Mouse (Mus musculus) limb, embryonic 11.5 days (tissue): ENCODE measurements around the gene Fignl1. TPM values are rescaled to one million over a fixed set of nuclear protein-coding genes. Genes with fewer than 3 reads are reported as not detected.

Experiments
- ATAC-seq: fragments of 200-750 bp; cut with Nextera tagmentation; 2 replicates; pipeline ENCODE4 v1.8.0; 2017; ENCODE audit warnings: low read depth; ENCODE audit not compliant: insufficient number of reproducible peaks, low FRiP score, low TSS enrichment
- DNase-seq: peaks from one replicate; pipeline ENCODE4 v3.0.0-alpha.2; 2015; ENCODE audit warnings: low spot score
- H3K27ac ChIP-seq: fragments of 300-500 bp; sonication (generic); replicated peaks from 2 replicates; pipeline ENCODE4 v1.5.1; 2014; ENCODE audit warnings: low read depth, mild to moderate bottlenecking, low read length
- H3K27me3 ChIP-seq: fragments of 300-500 bp; sonication (generic); 2 replicates; pipeline ENCODE4 v1.6.1; 2014; ENCODE audit warnings: mild to moderate bottlenecking, low read length, mixed read lengths; ENCODE audit not compliant: control insufficient read depth, insufficient read depth
- H3K36me3 ChIP-seq: fragments of 300-500 bp; sonication (generic); 2 replicates; pipeline ENCODE4 v1.6.1; 2014; ENCODE audit warnings: mild to moderate bottlenecking, low read length, moderate library complexity, mixed read lengths; ENCODE audit not compliant: control insufficient read depth, insufficient read depth
- H3K4me1 ChIP-seq: fragments of 300-500 bp; sonication (generic); 2 replicates; pipeline ENCODE4 v1.6.1; 2014; ENCODE audit warnings: low read length, mixed read lengths; ENCODE audit not compliant: control insufficient read depth, insufficient read depth
- H3K4me2 ChIP-seq: fragments of 300-500 bp; sonication (generic); 2 replicates; pipeline ENCODE4 v1.6.1; 2014; ENCODE audit warnings: low read depth, mild to moderate bottlenecking, moderate library complexity; ENCODE audit not compliant: severe bottlenecking
- H3K4me3 ChIP-seq: fragments of 300-500 bp; sonication (generic); 2 replicates; pipeline ENCODE4 v1.5.1; 2014; ENCODE audit warnings: low read depth, low read length
- H3K9ac ChIP-seq: fragments of 300-500 bp; sonication (generic); 2 replicates; pipeline ENCODE4 v1.6.1; 2014; ENCODE audit warnings: mild to moderate bottlenecking, low read length
- H3K9me3 ChIP-seq: fragments of 300-500 bp; sonication (generic); 2 replicates; pipeline ENCODE4 v1.6.1; 2016; ENCODE audit warnings: low read length; ENCODE audit not compliant: control insufficient read depth
- WGBS: fragments of 180-500 bp; shearing (Covaris S2); extraction: QIAGEN DNeasy Blood & Tissue Kit; methylation state at CpG from one replicate; pipeline ENCODE4 v1.1.7; 2014; 5-methylcytosine and 5-hydroxymethylcytosine counted together
- polyA plus RNA-seq: library from polyadenylated mRNA; unstranded; fragments of >200 nt; fragmentation: Nextera tagmentation; extraction: Ambion mirVana; gene quantifications from 2 replicates; pipeline ENCODE4 v1.2.1, GENCODE M21; 2014

Fignl1 gene
- polyA plus RNA-seq, 1 experiment from 2014 or later = 96.7 TPM

GRCm38 (mm10) chr11:11774893-11775292 lies 33.9 kb downstream of the Fignl1 start:
- Histone ChIP-seq H3K9me3 (no peaks in the 10 kb centered on the region), H3K27ac (no peak overlapping the region), H3K27me3 (no peaks in the 10 kb centered on the region), H3K9ac (no peak overlapping the region), H3K4me3 (no peak overlapping the region), H3K36me3 (no peaks in the 10 kb centered on the region), H3K4me2 (no peak overlapping the region), H3K4me1 (no peaks in the 10 kb centered on the region)
- whole genome bisulfite sequencing = 94% methylated on average over 5 of the region's 5 CpGs
- DNase-seq (no peak), ATAC-seq (no peak)

- Histone ChIP-seq H3K27me3 (no peaks in the 10 kb centered on the region), H3K4me2 (no peak overlapping the region), H3K4me1 (no peaks in the 10 kb centered on the region), H3K4me3 (no peak overlapping the region), H3K9ac (no peak overlapping the region), H3K9me3 (no peaks in the 10 kb centered on the region), H3K36me3 (no peaks in the 10 kb centered on the region), H3K27ac (no peak overlapping the region)
- DNase-seq (no peak), ATAC-seq (no peak)
- 93% methylated on average over 4 of the region's 4 CpGs for WGBS
Measured at GRCm38 (mm10) chr11:11774384-11774783, 34.4 kb downstream of the Fignl1 start.

DNA sequence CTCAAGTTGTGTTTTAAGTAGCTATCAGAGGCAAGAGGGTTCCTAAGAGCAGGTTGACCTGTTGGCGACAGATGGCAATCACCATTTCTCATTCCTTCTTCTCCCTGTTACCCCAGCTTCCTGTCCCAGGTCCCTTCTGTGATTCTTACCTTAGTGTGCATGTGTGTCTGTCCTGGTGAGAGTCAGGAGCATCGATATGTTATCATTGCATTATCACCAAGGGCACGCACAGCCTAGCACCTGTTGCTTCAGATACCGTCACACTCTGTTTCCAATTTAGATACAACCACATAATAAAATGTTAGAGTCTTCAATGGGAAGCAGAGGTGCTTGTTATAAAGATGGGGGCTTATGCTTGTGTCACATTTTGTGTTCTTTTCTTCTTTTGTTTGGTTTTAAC lies 36.6 kb downstream of the Fignl1 start:
- WGBS = 93% methylated on average over 4 of the region's 4 CpGs
- Histone ChIP-seq H3K36me3 (no peaks in the 10 kb centered on the region), H3K4me1 (no peaks in the 10 kb centered on the region)

GRCm38 (mm10) chr11:11770691-11771090 lies 38.1 kb downstream of the Fignl1 start:
- Histone ChIP-seq H3K36me3 (no peaks in the 10 kb centered on the region), H3K27ac (no peak overlapping the region), H3K9me3 (no peaks in the 10 kb centered on the region), H3K4me2 (no peak overlapping the region), H3K27me3 (no peaks in the 10 kb centered on the region), H3K4me1 (no peaks in the 10 kb centered on the region), H3K9ac (no peak overlapping the region), H3K4me3 (no peak overlapping the region)
- DNase-seq = no peak
- WGBS = 78% methylated on average over 3 of the region's 3 CpGs
- ATAC-seq = no peak

More for the DNA sequence above, 36.6 kb downstream of the Fignl1 start:
- Histone ChIP-seq H3K9me3 (no peaks in the 10 kb centered on the region), H3K4me3 (no peak overlapping the region), H3K4me2 (no peak overlapping the region), H3K27me3 (no peaks in the 10 kb centered on the region), H3K9ac (no peak overlapping the region), H3K27ac (no peak overlapping the region)
- ATAC-seq (no peak), DNase-seq (no peak)

DNA sequence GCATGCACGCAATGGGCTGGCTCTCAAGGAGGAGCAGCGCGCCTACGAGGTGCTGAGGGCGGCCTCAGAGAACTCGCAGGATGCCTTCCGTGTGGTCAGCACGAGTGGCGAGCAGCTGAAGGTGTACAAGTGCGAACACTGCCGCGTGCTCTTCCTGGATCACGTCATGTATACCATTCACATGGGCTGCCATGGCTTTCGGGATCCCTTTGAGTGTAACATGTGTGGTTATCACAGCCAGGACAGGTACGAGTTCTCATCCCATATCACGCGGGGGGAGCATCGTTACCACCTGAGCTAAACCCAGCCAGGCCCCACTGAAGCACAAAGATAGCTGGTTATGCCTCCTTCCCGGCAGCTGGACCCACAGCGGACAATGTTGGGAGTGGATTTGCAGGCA lies 39.5 kb downstream of the Fignl1 start:
- no peak overlapping the region for H3K4me3 ChIP-seq
- no peak overlapping the region for H3K9ac ChIP-seq
- no peaks in the 10 kb centered on the region for H3K9me3 ChIP-seq
- H3K27me3 ChIP-seq = no peaks in the 10 kb centered on the region
- no peak for DNase-seq
- no peaks in the 10 kb centered on the region for H3K36me3 ChIP-seq
- no peaks in the 10 kb centered on the region for H3K4me1 ChIP-seq
- WGBS = 95% methylated on average over 20 of the region's 20 CpGs
- no peak overlapping the region for H3K27ac ChIP-seq
- no peak for ATAC-seq
- H3K4me2 ChIP-seq = no peak overlapping the region

GRCm38 (mm10) chr11:11768057-11768456 lies 40.7 kb downstream of the Fignl1 start:
- Histone ChIP-seq H3K4me3 (no peak overlapping the region), H3K27ac (no peak overlapping the region), H3K4me2 (no peak overlapping the region), H3K36me3 (no peaks in the 10 kb centered on the region), H3K4me1 (no peaks in the 10 kb centered on the region), H3K27me3 (no peaks in the 10 kb centered on the region), H3K9ac (no peak overlapping the region), H3K9me3 (no peaks in the 10 kb centered on the region)
- ATAC-seq = no peak
- 89% methylated on average over 2 of the region's 2 CpGs for WGBS
- no peak for DNase-seq

DNA sequence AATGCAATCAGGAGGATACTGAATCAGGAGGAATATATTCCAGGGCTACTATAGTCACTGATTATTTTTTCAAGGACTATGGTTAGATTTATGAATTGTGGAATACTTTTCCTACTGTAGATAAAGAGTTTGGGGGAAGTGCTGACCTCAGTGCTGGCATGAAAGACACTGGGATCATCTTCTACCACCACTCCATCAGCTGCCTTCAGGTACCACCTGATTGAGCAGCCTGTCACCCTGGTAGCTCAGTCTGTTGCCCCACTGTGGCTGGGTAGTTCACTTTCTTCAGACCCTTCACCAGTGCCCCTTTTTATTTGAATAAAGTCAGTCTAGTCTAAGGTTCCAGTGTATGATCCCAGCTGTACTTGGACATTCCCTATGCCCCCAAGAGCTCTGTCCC lies 42.0 kb downstream of the Fignl1 start:
- ATAC-seq (no peak), DNase-seq (no peak)
- H3K36me3 ChIP-seq = no peaks in the 10 kb centered on the region
- no peak overlapping the region for H3K4me2 ChIP-seq
- no peaks in the 10 kb centered on the region for H3K9me3 ChIP-seq
- no peaks in the 10 kb centered on the region for H3K27me3 ChIP-seq
- no peak overlapping the region for H3K9ac ChIP-seq
- no peak overlapping the region for H3K27ac ChIP-seq
- no peaks in the 10 kb centered on the region for H3K4me1 ChIP-seq
- H3K4me3 ChIP-seq = no peak overlapping the region

DNA sequence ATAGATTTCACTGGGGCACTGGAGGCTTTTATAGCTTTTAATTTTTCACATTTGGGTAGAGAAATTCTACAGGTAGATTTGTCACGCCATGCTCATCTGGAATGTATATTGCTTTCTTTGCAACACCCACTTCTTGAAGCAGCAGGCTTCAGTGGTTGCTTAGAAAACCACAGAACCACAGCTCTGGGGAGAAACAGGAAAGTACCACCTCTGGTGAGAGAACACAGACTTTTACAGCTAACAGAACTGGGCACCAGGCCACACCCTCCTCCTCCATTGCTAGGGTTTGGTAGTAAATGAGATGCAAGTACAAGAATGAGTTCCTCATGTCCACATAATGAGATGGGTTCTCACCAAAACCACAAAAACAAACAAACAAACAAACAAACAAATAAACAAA lies 42.7 kb downstream of the Fignl1 start:
- Histone ChIP-seq H3K27me3 (no peaks in the 10 kb centered on the region), H3K9me3 (no peaks in the 10 kb centered on the region), H3K36me3 (no peaks in the 10 kb centered on the region), H3K27ac (no peak overlapping the region), H3K4me1 (no peaks in the 10 kb centered on the region), H3K9ac (no peak overlapping the region), H3K4me2 (no peak overlapping the region), H3K4me3 (no peak overlapping the region)
- ATAC-seq (no peak), DNase-seq (no peak)
- 91% methylated on average over 1 of the region's 1 CpGs for WGBS

DNA sequence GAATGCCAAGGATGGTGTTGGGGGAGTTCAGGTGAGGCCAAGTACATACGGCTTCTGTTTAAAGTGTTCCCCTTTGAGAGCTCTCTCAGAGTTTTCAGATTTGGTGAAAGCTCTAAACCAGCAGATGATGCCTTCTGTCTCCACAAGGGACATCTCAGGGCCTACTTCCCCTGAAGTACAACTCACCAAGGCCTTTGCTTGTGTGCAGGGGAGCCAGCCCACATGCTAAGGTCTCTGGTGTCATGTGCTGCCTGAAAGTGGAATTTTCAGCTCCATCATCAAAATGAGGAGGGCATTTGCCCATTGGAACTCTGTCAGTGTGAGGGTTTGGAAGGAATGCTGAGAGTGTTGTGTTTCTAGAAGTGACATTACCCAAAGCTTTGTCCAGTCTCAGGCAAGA lies 43.3 kb downstream of the Fignl1 start:
- WGBS = 87% methylated on average over 1 of the region's 1 CpGs

More for the DNA sequence above, 43.3 kb downstream of the Fignl1 start:
- Histone ChIP-seq H3K9me3 (no peaks in the 10 kb centered on the region), H3K4me2 (no peak overlapping the region), H3K36me3 (no peaks in the 10 kb centered on the region), H3K9ac (no peak overlapping the region), H3K27me3 (no peaks in the 10 kb centered on the region), H3K4me1 (no peaks in the 10 kb centered on the region), H3K4me3 (no peak overlapping the region), H3K27ac (no peak overlapping the region)
- DNase-seq = no peak
- ATAC-seq = no peak
